Mouse (Mus musculus): ENCODE data around the gene Tat. TPM values are rescaled to one million over a fixed set of nuclear protein-coding genes. Genes with fewer than 3 reads are reported as not detected.

The Tat gene
- total RNA-seq, 2 experiments from 2014 or later: not detected

DNA sequence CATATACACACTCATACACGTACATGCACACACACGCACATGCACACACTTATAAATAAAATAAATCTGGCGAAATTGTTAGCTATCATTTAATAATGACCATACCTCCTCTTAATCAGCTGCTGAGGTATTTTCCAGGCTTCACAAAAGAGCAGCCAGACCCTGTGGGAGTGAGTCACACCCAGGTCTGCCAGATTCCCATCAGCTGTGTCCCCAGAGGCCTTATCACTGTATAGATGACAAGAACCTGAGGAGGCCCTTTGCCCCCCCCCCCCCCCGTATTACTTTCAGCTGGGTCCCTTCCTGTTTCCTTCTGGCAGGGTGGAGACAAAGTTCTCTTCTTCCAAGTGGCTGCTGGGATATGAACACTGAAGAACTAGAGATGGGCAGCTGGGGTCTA is 50.3 kb downstream of the Tat start:
- no peak for DNase-seq

Other genes starting within 250 kb of the Tat start
- gene Ap1g1, start 211.9 kb upstream of the Tat start, total RNA-seq (2021): 10 to 100 TPM; 34.8 to 42.5 TPM
- gene Phlpp2, start 121.9 kb upstream of the Tat start, total RNA-seq (2021): 1 to 10 TPM; 3.0 to 5.2 TPM
- under 1 TPM; 0.25 to 0.26 TPM for gene Marveld3, start 28.2 kb upstream of the Tat start, total RNA-seq (2021)
- not detected for gene Chst4, start 49.3 kb downstream of the Tat start, total RNA-seq (2021)
- 1 to 10 TPM; 6.1 to 8.2 TPM for gene Zfp612, start 89.3 kb downstream of the Tat start, total RNA-seq (2021)
- not detected for gene Gm21964, start 110.8 kb downstream of the Tat start, total RNA-seq (2021)
- not detected for gene Gm17720, start 112.3 kb downstream of the Tat start, total RNA-seq (2021)
- gene Calb2, start 177.8 kb downstream of the Tat start, total RNA-seq (2021): under 1 TPM; 0.38 to 0.65 TPM
- gene Cmtr2, start 225.2 kb downstream of the Tat start, total RNA-seq (2021): 1 to 10 TPM; 3.7 to 4.7 TPM

All from gastrocnemius, postnatal 10 days (tissue).